Mouse (Mus musculus): ENCODE data around the gene Zfp57.
A peak's percentile ranks its signal among the peaks of the same experiment; 100 is the strongest.

Gene Zfp57

DNA sequence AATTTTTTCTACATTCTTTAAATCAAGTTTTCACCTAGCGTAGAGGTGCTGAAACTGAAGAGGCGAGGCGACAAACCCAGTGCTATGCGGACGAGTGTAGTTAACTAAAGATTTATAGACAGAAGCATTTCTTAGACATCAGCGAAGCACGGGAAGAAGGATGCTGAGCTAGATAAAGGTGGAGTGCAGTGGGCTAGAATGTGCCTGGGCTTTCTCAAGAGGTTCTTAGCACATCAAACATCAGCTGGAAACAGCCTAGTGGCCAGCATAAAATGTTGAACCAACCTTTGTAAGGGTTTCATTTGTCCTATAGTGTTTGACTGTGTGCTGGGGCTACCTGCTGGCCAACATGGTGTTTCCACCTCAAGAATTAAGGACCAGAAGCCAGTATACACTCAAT lies at the start of gene Zfp57:
TSS of gene Zfp57 (plus strand) at position 301 of the 400 bp plus-strand sequence.
- DNase-seq (ENCODE audit: low read depth), result no peak

- no peak for DNase-seq (ENCODE audit: low read depth)
Observed at GRCm38 (mm10) chr17:36952631-36953030, 48.3 kb upstream of the Zfp57 start.

- DNase-seq (ENCODE audit: low read depth), result no peak
Observed at GRCm38 (mm10) chr17:36953062-36953461, 47.9 kb upstream of the Zfp57 start.

GRCm38 (mm10) chr17:36957999-36958743 lies 42.8 kb upstream of the Zfp57 start, which contains the start of the genes Znrd1 and Znrd1as:
Gene Znrd1 (minus strand): TSS chr17:36958559.
Gene Znrd1as (plus strand): TSS chr17:36958592.
- peak; percentile 92 for DNase-seq (ENCODE audit: low read depth)

- DNase-seq (ENCODE audit: low read depth), result no peak
Observed at GRCm38 (mm10) chr17:36958884-36959283, 42.1 kb upstream of the Zfp57 start.

DNA sequence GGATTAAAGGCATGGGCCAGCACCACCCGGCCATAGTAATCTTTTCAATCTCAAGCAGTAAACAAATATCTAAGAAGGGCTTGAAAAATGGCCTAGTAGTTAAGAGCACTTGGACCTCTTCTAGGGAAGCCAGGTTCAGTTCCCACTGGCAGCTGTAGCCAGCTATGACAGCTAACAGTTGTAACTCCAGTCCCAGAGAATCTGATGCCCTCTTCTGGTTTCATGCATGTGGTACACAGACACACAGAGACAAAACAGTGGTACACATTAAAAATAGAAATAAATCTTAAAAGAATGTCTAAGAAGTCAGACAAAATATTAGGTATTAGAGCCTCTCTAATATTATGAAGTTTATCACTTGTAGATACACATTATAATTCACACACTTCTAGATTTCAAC lies 39.8 kb upstream of the Zfp57 start:
- DNase-seq (ENCODE audit: low read depth), result no peak

DNA sequence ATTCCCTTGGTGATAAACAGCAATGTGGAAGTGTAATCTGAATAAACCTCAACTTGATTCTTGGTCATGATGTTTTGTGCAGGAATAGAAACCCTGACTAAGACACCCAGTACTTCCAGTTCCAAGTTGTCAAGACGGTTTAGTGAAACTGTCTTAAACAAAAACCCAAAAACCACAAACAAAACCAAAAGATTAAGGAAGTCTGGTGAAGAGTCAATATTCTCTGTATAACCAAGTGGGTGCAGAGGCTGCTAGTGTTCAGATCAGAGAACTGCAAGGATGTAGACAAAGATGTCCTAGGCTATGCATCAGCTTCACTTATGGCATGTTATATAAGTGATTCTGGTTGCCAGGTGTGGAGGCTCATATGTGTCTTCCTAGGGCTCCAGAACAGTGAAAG lies 34.1 kb upstream of the Zfp57 start:
- no peak for DNase-seq (ENCODE audit: low read depth)

GRCm38 (mm10) chr17:36970316-36970890 lies 30.6 kb upstream of the Zfp57 start:
- no peak for DNase-seq (ENCODE audit: low read depth)

DNA sequence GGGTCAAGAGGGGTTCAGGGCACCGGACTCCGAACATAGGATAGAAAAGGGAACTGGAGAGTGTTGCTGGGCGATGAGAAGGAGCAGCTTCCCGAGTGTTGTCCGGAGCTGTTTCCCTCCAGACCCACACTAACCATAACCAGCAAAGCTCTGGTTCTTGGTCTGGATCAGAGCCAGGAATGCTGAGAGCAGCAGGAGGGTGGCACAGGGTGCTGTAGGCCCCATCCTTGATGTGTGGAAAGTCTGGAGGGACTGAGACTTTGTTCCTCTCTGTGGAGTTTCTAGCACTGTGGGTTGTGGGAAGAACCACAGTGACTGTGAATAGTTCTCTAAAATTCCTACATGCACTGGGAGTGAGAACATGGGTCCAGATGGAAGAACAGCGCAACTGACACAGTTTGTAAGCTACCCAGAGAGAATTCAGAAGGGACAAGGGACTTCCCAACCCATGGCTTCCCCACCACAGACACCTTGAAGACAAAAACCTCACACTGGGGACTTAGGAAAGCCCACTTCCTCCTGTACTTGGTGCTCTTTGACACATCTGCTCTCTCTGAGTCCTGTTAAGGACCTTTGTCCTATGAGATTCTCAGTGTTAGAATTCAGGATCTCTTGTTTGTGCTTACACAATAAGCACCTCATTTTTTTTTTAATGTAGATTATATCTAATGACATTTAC lies 29.7 kb upstream of the Zfp57 start:
- peak; percentile 54 for DNase-seq (ENCODE audit: low read depth)

- DNase-seq (ENCODE audit: low read depth), result peak; percentile 73
Observed at GRCm38 (mm10) chr17:36972791-36973190, 28.2 kb upstream of the Zfp57 start.

- DNase-seq (ENCODE audit: low read depth), result no peak
Observed at GRCm38 (mm10) chr17:36973271-36973787, 27.6 kb upstream of the Zfp57 start.

DNA sequence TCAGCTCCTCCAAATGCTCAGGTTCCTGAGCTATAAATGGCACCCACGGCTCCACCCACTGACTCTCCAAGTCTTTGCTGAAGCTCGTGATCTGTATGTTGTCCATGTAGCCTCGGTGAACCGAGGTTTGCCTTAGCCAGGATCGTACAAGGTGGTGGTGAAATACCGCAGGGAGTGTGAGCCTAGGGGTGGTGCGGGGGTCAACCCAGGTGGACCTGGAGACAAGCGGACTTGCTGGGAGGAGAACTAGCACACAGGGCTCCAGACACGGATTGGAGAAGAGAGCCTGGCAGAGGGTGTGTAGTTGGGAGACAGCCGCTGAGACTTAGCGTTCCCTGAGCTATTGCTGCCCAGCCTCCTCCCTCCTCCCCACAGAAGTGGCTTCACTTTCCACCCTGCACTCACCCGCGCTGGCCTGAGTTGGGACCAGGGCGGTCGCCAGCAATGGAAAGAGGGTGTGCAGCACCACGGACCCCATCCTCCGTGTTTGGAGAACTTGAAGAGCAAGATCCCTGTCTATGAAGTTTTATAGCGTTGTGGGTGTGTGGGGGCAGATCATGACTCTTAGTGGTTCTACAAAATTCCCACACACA lies 19.6 kb upstream of the Zfp57 start, which contains the start of gene 2410137M14Rik:
TSS of gene 2410137M14Rik (minus strand) at position 17 of the 593 bp plus-strand sequence.
- no peak for DNase-seq (ENCODE audit: low read depth)

DNA sequence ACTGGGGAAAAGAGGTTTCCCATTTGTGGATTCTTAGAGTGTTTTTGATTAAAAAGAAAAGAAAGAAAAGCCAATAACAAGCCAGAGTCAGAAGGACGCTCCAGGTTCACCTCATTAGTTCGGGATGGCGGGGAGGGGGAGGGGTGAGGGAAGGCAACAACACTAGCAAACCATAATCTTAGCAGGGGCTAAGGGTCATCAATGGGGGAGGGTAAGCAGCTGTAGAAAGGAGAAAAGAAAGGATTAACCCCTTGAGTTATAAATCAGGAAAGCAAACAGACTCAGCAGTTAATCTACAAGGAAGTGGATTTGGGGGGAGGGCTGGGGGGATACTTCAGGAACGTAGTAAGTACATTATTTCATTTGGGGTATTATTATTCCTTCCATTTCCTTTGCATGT lies 19.1 kb upstream of the Zfp57 start:
- DNase-seq (ENCODE audit: low read depth), result no peak

- DNase-seq (ENCODE audit: low read depth), result peak; percentile 56
Observed at GRCm38 (mm10) chr17:36982253-36983155, 18.5 kb upstream of the Zfp57 start.

DNA sequence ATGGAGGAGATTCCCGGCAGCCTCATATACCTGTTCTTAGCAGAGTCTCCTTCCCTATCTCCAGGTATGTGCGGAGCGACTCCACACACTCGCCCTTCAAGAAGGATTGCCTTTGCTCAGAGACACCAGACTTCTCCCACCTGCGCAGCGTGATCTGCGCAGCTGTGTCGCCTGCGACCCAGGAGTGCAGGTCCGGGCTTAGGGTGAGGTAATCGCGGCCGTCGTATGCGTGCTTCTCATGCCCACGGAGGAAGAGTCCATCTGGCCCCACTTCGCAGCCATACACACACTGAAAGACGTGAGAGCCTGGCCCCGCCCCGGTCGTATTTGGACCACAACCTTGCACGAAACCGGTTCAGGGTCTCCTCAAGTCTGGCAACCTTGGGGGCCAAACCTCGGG lies 12.5 kb upstream of the Zfp57 start:
- no peak for DNase-seq (ENCODE audit: low read depth)

- no peak for DNase-seq (ENCODE audit: low read depth)
Observed at GRCm38 (mm10) chr17:36989437-36989836, 11.5 kb upstream of the Zfp57 start, which contains the start of gene H2-M5. Gene H2-M5 (minus strand): TSS chr17:36989537.

DNA sequence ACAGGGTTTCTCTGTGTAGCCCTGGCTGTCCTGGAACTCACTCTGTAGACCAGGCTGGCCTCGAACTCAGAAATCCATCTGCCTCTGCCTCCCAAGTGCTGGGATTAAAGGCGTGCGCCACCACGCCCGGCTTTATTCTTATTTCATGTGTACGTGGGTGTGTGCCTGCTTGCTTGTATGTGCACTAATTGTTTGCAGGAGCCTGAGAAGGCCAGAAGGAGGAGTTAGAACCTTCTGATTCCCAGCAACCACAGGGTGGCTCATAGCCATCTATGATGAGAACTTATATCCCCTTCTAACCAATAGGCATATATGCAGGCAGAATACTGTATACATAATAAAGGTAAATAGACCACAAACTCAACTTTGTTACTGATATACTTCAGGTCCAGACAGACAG lies 10.3 kb upstream of the Zfp57 start:
- DNase-seq (ENCODE audit: low read depth), result peak; percentile 22

DNA sequence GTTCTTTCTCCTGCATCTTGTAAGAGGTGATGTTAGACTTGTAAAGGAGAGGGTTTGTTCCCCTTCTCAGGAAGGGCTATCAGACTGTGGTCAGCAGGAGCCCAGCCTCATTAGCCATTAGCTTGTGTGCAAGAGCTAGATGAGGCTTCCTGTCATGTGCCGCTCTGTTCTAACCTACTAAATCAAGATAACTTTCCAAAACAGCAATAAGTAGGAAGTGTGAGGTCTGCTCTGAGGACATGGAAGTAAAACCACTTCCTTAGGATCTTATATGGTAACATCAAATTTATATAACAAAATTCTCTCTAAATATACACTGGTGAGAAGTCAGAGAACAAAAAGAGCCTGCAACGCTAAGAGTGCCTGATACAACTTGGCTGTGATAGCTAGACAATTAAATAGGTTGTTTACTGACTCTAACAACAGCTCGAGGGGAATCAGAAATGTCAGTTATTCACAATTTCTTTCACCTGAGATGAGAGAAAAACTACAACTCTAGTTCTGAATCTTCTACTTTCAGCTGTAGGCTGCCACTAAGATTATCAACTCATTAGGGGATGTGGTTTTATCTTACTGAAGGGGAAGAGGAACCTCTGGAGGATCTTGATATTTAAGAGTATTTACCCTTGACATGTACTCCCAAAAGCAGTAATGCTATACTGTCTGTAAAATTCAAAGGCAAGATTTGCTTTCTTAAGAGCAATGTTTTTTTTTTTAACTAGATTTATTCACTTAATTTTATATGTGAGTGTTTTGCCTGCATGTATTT lies 8.4 kb upstream of the Zfp57 start:
- peak; percentile 57 for DNase-seq (ENCODE audit: low read depth)

- no peak for DNase-seq (ENCODE audit: low read depth)
Observed at GRCm38 (mm10) chr17:36993770-36994325, 7.1 kb upstream of the Zfp57 start.

- no peak for DNase-seq (ENCODE audit: low read depth)
Observed at GRCm38 (mm10) chr17:36994528-36994927, 6.4 kb upstream of the Zfp57 start.
